Mouse (Mus musculus): ENCODE measurements at regions not wholly inside any gene's neighbourhood (a gene's known extent, or its start where the extent isn't known, plus 50 kb on each side); places are given as distances from the start of the nearest gene placed in this dataset.

GRCm38 (mm10) chr8:90069411-90069993 is 278.6 kb downstream of the Tox3 start:
- TF ChIP-seq CTCF (conservative IDR thresholded peaks at IDR 0.05; ENCODE audit: insufficient read depth, insufficient read length, low read depth, low read length), result no peak
- no peak for TF ChIP-seq POLR2A (IDR thresholded peaks at IDR 0.05; ENCODE audit: low read depth, low read length)

Measured in kidney, adult 2 months (tissue).